8 mouse cellular contexts compared by ENCODE assay signal in genomic region chr12:31973473-31974172, GRCm38 (mm10). TPM values are rescaled to one million over a fixed set of nuclear protein-coding genes. Genes with fewer than 3 reads are reported as not detected.
DNase-seq lines count a peak whose midpoint lies in the region; ATAC-seq and TF ChIP-seq lines count a peak whose summit lies in the region.

No protein-coding gene starts in this region.

- H3K4me2 ChIP-seq in intestine, embryonic 14.5 days (ENCODE audit: low read length) = no peak overlapping the region
- no peak overlapping the region for H3K4me2 ChIP-seq in liver, embryonic 12.5 days
- H3K4me2 ChIP-seq in neural tube, embryonic 15.5 days = no peak overlapping the region

- no peaks in the 10 kb centered on the region for H3K36me3 ChIP-seq in intestine, embryonic 14.5 days (ENCODE audit: control insufficient read depth, insufficient read depth, low read length)
- peaks cover 84% of the 10 kb centered on the region for H3K36me3 ChIP-seq in liver, embryonic 12.5 days
- H3K36me3 ChIP-seq in neural tube, embryonic 15.5 days = peaks cover 14% of the 10 kb centered on the region

- 54% methylated on average over 13 of the region's 13 CpGs for WGBS in lung, adult 2 months
- WGBS in intestine, embryonic 14.5 days = 59% methylated on average over 13 of the region's 13 CpGs
- WGBS in liver, embryonic 12.5 days (ENCODE audit: insufficient replicate concordance) = 78% methylated on average over 13 of the region's 13 CpGs
- WGBS in neural tube, embryonic 15.5 days = 58% methylated on average over 13 of the region's 13 CpGs

- H3K9ac ChIP-seq in intestine, embryonic 14.5 days (ENCODE audit: low read length) = no peak overlapping the region
- H3K9ac ChIP-seq in liver, embryonic 12.5 days = no peak overlapping the region
- no peak overlapping the region for H3K9ac ChIP-seq in neural tube, embryonic 15.5 days (replicated peaks)

- peak; percentile 68; the same call in 1 of the 2 replicates for ATAC-seq in intestine, embryonic 14.5 days (replicated peaks; ENCODE audit: low FRiP score, low TSS enrichment, low read depth)
- ATAC-seq in liver, embryonic 12.5 days = peak; percentile 53
- ATAC-seq in neural tube, embryonic 15.5 days (ENCODE audit: low FRiP score) = peak; percentile 68; the same call in 1 of the 2 replicates

- no peaks in the 10 kb centered on the region for H3K27me3 ChIP-seq in intestine, embryonic 14.5 days (replicated peaks; ENCODE audit: control insufficient read depth, insufficient read depth, low read length)
- no peaks in the 10 kb centered on the region for H3K27me3 ChIP-seq in liver, embryonic 12.5 days (replicated peaks)
- H3K27me3 ChIP-seq in neural tube, embryonic 15.5 days (replicated peaks) = no peaks in the 10 kb centered on the region

- no peak overlapping the region for H3K4me3 ChIP-seq in lung, adult 2 months (replicated peaks; ENCODE audit: extremely low read depth, low read depth, low read length)
- no peak overlapping the region for H3K4me3 ChIP-seq in intestine, embryonic 14.5 days (ENCODE audit: low read depth, low read length)
- no peak overlapping the region for H3K4me3 ChIP-seq in liver, embryonic 12.5 days
- no peak overlapping the region for H3K4me3 ChIP-seq in neural tube, embryonic 15.5 days (replicated peaks)

- DNase-seq in lung, adult 18-20 months = peak; percentile 24 to 28
- no peak for DNase-seq in lung, adult 2 months
- DNase-seq in cerebellum, adult 11 months = peak; percentile 24
- peak; percentile 67 for DNase-seq in gastrocnemius, postnatal 10 days
- DNase-seq in intestine, embryonic 14.5 days (ENCODE audit: low spot score) = no peak
- DNase-seq in urinary bladder, postnatal 25 days (ENCODE audit: low spot score) = no peak

- no peaks in the 10 kb centered on the region for H3K9me3 ChIP-seq in intestine, embryonic 14.5 days (ENCODE audit: control insufficient read depth, low read length)
- no peaks in the 10 kb centered on the region for H3K9me3 ChIP-seq in liver, embryonic 12.5 days (replicated peaks)
- H3K9me3 ChIP-seq in neural tube, embryonic 15.5 days (replicated peaks) = no peaks in the 10 kb centered on the region

- TF ChIP-seq CTCF in lung, adult 2 months (IDR thresholded peaks at IDR 0.05; ENCODE audit: insufficient read depth, low read length) = no peak

- H3K27ac ChIP-seq in intestine, embryonic 14.5 days (ENCODE audit: low read depth) = no peak overlapping the region
- peak overlapping the region; percentile 36; the same call in 1 of the 2 replicates for H3K27ac ChIP-seq in liver, embryonic 12.5 days
- no peak overlapping the region for H3K27ac ChIP-seq in neural tube, embryonic 15.5 days (replicated peaks)

- H3K4me1 ChIP-seq in lung, adult 2 months (ENCODE audit: control insufficient read depth, insufficient read depth, low read length) = no peaks in the 10 kb centered on the region
- H3K4me1 ChIP-seq in intestine, embryonic 14.5 days (replicated peaks; ENCODE audit: control insufficient read depth, insufficient read depth, low read length) = no peaks in the 10 kb centered on the region; the same call in 1 of the 2 replicates
- H3K4me1 ChIP-seq in liver, embryonic 12.5 days = 0 out of 2 replicates have a peak, but pooled peaks cover under 1% of the 10 kb centered on the region
- H3K4me1 ChIP-seq in neural tube, embryonic 15.5 days = peaks cover 6% of the 10 kb centered on the region; the same call in 1 of the 2 replicates

- no peak for TF ChIP-seq POLR2A in lung, adult 2 months (IDR thresholded peaks at IDR 0.05; ENCODE audit: borderline replicate concordance, extremely low read depth, low read depth, low read length)

RNA-seq across cellular contexts. Expression of gene Hbp1, which starts 23.3 kb away (rescaled TPM):
- 51.4 and 72.6 TPM in 2 replicates for polyA plus RNA-seq in lung, adult 2 months (2012; rRNA removed)
- 10 to 100 TPM; 59.2 to 63.1 TPM for total RNA-seq in gastrocnemius, postnatal 10 days (2021)
- polyA plus RNA-seq in intestine, embryonic 14.5 days (2014; fragmentation: Nextera tagmentation; extraction: Ambion mirVana) = 111 and 112 TPM in 2 replicates
- polyA plus RNA-seq in liver, embryonic 12.5 days (2016; fragmentation: Nextera tagmentation; extraction: Ambion mirVana) = 33.7 and 36.6 TPM in 2 replicates
- 39.1 and 51.9 TPM in 2 replicates for polyA plus RNA-seq in neural tube, embryonic 15.5 days (2015; fragmentation: Nextera tagmentation; extraction: Ambion mirVana)

Comparison
In these comparisons a context has a peak if more than half of its experiments do, and no peak if none do; other contexts are left out.
1. DNase-seq: peak in lung, adult 18-20 months (2 of 2), cerebellum, adult 11 months (single experiment) and gastrocnemius, postnatal 10 days (single experiment); none in lung, adult 2 months (single experiment), intestine, embryonic 14.5 days (single experiment) and urinary bladder, postnatal 25 days (single experiment).
2. Peak in every context shown above with its lines, with median percentiles within 50 percentile points of each other: ATAC-seq.